Mouse (Mus musculus) layer of hippocampus, adult 11-12 months (tissue): ENCODE measurements around the gene Ppdpf.

Experiments used
- DNase-seq: peaks from one replicate; pipeline ENCODE4 v3.0.0; 2022; ENCODE audit warnings: low spot score

Ppdpf gene

DNA sequence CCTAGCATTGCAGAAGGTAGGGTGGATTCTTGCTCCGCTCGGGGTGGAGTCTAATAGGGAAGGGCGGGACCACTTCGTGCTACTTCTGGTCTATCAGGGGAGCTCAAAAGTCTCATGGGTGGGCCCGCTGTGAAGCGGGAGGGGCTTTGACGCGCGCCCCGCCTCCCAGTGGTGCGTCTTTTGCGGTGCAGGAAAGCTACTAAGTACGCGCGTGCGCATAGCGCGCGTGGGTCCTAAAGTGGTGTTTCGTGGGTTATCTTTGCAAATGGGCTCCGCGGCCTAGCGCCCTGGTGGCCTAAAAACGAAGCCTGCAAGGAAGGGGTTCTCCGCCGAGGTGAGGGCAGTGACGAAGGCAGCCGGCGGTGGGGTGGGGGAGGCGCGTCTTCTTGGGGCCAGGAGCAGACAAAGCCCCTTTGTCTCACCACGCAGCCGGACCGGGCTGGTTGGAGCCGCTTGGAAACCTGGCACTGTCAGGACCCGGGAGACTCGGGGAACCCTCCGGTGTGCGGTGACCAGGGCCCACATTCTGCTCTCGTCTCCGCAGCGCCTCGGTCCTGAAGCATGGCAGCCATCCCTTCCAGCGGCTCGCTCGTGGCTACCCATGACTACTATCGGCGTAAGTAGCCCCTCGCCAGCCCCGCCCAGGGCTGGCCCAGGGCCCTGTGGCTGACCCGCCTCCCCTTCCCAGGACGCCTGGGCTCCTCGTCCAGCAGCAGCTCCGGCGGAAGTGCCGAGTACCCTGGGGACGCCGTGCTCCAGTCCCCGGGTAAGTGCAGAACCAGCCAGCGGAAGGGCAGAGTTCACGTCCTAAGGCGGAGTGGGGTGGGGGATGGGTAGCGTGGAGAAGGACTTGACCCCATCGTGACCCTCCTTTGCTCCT is at the start of gene Ppdpf:
Ppdpf (plus strand) TSS at position 127 of the 880 bp plus-strand sequence.
- DNase-seq = peak; percentile 93

DNA sequence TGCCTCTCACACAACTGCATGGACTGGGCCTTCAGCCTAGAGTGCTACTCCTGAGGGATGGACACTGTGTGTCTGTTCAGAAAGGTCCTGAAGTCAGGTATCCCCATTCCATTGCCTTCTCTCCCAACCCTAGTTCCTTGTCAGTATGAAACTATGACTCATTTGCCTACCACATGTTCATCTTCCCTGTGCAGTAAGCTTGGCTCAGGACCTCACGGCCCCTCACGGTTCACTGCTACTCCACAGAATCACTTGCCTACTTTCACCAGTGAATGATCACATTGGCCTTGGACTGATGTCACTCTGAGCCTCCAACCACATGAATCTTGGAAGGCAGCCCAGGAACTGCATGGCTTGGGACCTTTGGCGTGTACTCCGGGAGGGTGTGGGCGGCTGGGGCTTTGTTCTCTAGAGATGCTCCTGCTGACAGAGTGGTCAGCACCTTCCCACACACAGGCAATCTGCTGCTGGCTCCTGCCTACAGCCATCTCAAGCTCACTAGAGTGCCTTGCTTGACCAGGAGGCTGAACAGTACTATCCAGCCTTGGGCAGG is 47.3 kb upstream of the Ppdpf start:
- DNase-seq = no peak

DNA sequence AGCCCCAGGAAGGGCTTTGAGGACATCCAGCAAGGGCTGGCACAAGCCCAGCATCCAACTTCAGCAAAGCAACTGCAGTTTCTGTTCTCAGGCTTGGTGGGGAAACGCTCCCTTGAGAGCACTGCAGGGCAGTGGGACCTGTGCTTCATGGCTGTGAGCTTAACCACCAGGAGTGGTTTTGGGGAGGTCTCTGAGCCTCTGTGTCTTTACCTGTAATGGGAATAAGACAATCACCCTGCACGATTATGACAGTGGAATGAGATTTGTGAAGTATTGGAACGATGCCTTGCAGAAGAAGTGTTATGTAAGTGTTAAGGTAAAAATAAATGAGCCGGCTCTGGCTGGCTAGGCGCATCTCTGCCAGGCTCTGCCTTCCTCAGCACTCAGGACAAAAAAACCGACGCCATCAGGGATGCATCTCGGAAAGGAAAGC is 44.3 kb upstream of the Ppdpf start:
- no peak for DNase-seq

DNA sequence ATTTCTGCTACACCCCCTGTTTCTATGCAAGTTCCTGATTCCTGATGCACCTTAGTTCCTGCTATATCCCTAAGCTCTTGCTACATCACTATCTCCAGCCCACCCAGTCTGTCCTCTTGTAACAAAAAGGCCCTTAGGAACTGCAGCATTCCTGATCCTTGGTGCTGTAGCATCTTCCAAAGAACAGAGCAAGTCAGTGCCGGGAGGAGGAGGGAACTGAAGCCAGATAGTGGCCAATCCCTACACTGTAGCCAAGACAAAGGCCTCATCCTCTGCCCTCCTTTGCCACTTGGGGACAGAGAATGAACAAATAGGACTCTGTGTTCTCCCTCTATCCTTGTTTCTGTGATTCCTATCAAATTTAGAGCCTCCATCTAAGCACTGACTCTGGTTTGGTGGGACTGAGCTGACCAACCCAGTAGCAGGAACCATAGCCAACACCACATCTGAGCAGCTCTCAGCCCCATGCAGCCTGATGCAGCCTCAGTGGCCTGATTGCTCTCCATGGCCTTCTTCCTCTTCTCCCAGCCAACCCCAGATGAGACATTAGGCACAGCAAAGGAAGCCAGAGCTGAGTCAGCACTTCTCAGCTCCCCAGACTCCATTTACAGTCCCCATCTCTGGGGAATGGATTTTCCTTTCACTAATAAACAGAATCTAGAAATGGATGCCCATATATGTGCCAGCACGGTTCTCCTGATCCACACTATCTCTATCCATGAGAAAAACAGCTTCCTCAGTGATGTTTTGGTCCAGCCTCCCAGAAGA is 43.4 kb upstream of the Ppdpf start:
- DNase-seq = no peak

DNA sequence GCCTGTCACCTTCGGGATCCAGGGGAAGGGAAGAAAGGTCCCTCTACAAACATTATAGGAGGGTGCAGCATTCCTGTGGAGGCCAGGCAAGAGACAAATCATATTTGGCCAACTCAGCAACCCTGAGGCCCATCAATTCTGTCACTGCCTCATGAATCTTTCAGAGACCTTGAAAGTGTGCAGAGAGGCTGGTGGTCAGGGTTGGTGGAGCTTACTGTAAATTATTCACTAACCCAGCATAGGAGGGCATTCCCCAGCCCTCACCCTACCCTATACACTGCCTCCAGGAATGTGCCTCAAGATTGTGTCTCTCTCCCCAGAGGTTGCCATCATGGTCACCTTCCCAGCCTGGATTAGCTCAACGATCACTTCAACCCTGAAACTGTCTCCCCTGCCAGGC is 42.4 kb upstream of the Ppdpf start:
- DNase-seq = no peak

DNA sequence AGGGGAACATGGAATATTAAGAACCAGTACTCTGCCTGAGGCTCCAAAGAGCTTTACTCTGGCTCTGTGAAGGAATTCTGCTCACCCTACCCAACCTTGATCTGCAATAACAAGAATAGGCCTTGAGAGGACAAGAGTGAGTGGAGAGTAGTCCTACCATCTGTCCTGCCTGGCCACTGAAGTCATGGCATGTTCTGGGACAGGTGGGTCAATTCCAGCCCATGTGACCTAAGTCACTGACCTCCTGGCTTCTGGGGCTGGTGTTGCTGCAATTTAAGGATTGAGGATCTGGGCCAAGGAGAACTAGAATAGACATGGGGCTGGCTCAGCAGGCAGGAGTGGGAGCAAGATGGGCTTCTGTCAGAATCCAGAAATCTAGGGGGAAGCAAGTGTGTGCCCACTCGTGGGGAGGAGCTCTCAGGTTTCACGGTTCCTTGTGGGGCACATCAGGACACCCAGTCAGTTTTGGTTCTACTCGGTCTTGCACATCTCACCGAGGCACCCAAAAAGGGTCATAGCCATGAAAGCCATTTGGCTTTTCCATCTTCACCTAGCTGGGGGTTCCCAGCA is 40.0 kb upstream of the Ppdpf start:
- DNase-seq = no peak

DNA sequence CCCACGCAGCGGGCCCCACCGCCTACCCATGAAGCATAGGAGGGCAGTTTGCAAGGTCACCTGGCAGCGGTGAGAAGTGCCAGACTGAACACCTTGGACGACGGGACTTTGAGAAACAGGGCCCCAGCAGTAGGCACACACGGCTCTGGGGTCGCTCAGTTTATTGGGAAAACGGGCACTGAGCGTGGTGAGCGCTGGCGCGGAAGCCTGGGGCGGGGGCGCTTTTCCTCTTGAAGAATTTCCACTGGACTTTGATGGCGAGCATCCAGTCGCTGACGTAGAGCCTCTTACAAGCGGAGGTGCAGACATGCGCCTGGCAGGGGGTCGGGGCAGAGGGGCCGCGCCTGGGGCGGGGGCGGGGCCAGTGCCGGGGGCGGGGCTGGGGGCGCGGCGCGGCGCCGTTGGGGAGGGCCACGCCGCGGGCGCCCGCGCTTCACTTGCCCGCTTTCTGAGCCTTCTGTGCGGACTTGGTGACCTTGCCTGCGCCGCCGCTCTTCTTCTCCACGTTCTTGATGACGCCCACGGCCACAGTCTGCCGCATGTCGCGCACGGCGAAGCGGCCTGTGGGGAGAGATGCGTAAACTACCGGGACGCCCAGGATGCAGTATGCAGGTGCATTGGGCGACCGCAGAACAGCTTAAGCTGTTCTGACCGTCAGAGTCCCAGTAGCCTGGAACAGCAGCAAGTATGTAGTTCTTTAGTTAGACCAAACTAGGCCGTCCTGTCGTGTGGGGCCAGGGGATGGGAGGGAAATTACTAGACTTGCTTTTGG is 39.3 kb upstream of the Ppdpf start:
- DNase-seq = no peak

DNA sequence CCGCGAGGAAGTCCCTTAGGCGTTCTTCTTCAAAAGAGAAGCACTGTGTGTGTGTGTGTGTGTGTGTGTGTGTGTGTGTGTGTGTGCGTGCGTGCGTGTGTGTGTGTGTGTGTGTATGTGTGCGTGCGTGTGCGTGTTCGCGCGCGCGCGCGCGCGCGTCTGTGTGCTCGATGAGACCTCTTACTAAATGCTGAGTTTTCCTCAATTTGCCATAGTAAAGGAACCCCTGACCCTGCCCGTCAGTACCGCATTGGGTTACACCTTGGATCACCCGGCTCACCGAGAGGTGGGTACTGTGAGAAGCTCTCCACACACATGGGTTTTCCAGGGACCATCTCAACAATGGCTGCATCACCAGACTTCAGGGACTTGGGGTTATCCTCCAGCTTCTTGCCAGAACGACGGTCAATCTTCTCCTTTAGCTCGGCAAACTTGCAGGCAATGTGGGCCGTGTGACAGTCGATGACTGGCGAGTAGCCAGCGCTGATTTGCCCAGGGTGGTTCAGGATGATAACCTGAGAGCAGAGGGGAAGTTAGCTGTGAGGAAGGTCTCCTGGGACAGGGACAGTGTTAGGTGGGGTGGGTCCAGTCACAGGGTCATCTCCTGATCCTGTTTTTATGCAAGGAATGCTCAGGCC is 38.6 kb upstream of the Ppdpf start:
- DNase-seq = no peak

DNA sequence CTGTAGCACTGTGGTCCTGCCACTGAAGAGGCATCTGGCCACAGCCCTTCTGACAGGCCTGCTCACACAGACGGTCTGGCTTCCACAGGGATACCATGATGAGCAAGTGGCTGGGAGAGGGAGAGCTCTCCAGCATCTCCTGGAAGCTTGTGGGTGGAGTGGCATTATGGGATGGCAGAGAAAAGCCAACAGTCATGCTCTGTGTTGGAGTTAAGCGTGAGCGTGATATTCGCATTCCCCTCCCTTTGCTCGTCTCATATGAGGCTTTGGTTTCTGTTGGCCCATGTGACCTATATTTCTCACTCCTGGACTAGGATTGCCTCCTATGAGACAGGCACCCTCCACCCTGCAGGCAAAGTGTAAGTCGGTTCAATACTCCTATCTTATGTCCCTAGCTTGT is 36.8 kb upstream of the Ppdpf start:
- peak; percentile 50 for DNase-seq

DNA sequence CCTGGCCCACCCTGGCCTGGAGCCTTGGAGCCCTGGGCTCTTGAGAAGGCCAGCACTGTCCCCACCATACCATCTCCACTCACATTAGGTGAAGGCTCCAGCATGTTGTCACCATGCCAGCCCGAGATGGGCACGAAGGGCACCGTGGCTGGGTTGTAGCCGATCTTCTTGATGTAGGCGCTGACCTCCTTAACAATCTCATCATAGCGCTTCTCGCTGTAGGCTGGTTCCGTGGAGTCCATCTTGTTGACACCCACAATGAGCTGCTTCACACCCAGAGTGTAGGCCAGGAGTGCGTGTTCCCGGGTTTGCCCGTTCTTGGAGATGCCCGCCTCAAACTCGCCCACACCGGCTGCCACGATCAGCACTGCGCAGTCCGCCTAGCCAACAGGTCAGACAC is 34.3 kb upstream of the Ppdpf start:
- DNase-seq = peak; percentile 15

DNA sequence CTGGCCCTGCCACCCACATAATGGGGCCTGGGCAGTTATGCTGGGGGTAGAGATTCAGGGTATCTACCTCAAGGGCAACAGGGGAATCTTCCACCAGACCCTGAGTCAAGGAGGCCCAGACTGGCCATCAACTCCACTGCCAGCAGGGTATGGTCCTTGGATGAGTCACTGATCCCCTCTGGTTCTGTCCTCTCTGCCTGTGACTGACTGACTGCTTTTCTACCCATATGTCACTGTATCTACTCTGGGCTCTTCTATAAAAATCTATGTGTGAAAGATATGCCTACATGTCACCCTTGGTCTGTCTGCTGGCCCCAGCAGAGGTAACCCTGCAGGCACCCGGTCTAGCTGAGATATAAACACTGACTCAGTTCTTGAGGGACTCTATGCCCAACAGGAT is 33.9 kb upstream of the Ppdpf start:
- no peak for DNase-seq

DNA sequence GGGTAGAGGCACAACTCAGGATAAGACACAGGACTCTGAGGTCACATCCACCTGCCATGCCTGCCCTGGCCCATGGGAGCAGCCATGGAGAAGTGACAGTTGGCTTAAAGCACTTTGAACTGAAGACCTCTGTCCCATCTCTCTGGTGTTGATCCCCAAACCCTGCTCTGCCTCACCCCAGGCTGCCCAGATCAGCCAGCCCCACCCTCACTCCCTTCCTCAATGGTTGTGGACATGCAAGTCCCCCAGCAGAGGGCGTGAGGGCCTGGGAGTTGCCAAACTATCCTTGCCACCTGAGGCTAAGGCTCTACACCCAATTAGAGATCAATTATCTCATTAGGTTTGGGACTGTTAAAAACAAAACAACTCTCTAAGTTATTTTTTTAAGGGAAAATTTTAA is 33.2 kb upstream of the Ppdpf start:
- DNase-seq = no peak

DNA sequence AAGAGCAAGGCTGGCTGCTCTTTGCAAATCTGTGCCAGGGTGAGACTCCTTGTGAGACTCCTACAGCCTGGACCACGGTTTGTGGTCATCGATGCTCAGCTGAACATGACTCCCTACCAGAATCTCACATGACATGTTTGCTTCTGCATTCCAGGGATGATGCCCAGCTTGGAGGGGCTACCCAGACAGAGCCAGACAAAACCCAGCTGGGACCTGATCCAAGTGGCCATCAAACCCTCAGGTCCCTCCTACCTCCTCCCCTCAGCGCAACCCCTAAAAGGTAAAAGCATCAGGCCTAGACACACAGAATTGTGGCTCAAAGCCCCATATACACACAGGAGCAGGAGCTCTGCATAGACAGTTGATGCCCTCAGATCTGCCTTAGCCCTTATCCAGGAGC is 32.7 kb upstream of the Ppdpf start:
- no peak for DNase-seq

DNA sequence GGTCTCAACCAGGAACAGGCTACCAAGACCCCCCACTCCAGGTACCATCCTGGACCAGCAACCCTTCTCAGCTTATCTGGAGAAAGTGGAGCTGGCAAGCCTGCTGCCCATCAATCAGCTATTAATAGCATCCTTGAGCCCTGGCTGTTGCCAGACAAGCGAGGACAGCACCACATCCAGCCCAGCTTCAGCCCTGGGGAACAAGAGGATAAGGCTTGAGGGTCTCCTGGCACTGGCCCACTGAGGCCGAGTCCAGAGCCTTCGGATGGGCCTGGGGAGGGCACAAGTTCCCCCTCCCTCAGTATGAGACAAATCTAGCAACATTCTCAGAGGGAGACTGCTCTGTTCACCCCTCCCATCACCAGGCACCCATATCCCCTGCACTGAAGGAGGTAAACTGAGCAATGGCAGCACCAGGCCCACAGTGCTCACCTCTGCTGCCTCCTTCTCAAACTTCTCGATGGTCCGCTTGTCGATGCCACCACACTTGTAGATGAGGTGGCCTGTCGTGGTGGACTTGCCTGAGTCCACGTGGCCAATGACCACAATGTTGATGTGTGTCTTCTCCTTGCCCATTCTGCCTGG is 32.1 kb upstream of the Ppdpf start:
- no peak for DNase-seq

DNA sequence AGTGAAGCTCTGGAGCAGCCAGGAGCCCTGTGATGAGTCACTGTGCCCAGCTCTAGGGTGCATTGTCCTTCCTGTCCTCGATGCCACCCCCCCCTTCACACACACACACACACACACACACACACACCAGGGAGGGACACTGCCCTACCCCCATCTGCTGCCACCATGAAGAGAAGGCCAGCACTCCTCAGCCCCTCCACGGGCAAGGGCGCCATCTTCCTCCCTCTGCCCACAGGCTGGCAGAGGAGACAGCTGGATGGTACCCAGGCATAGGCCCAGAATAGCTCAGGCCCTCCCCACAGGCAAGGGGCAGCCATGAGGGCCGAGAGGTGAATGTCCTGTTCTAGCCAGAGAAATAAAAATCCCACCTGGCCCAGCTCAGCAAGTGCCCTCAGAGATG is 31.2 kb upstream of the Ppdpf start:
- DNase-seq = no peak

DNA sequence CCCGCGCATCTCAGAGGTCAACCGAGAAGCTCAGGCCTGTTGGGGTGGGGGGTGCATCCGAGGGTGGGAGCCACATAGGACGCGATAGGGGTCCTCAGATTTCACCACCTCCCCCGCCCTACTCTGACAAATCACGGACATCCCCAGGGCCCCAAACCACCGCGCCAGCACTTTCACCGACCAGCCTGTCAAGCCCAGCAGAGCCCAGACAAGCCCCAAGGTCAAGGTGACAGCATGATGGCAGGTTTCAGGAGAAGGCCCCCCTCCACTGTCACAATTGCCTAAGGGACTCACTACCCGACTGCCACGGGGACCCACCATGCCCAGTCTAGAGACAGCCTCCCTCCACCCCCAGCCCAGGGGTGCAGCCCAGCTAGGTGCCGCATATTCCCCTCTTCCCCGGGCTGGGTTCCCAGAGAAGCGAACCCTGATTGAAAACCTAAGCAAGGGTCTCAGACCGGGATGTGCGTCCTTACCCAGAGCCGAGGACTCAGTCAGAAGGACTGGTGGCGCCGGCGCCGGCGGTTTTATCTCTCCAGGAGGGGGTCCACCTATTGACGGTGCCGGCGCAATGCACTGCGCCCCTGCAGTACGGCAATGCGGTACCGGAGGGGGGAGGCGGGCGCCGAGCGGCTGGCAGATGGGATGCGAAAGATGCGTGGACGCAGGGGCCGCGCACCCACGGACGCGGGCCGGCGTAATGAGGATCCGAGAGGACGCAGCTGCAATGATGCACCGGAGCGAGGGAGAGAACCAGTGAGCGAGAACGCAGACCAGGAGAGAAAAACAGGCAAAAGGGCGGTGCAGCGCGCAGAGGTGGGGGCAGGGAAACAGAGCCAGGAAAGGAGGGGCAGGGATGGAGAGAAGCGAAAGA is 30.6 kb upstream of the Ppdpf start, which contains the start of gene Eef1a2:
Eef1a2 (minus strand) TSS at position 767 of the 874 bp plus-strand sequence.
- DNase-seq = peak; percentile 77

DNA sequence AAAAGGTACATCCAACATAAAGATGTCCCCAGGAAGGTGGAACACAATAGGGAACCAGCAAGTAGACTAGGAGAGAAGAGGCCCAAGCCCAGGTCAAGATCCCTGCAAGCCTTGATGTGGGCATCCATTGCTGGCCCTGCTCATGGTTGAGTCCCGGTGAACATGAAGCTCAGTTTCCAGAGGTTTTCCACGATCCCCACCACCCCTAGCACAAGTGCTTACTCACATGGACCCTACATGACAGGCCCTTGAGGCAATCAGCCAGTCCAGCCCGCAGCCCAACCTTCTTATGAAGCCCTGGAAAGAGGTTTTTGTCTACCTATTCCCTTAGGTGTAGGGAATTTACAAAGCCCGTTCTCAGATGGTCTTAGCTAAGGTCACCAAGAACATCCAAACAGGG is 29.9 kb upstream of the Ppdpf start:
- DNase-seq = no peak

DNA sequence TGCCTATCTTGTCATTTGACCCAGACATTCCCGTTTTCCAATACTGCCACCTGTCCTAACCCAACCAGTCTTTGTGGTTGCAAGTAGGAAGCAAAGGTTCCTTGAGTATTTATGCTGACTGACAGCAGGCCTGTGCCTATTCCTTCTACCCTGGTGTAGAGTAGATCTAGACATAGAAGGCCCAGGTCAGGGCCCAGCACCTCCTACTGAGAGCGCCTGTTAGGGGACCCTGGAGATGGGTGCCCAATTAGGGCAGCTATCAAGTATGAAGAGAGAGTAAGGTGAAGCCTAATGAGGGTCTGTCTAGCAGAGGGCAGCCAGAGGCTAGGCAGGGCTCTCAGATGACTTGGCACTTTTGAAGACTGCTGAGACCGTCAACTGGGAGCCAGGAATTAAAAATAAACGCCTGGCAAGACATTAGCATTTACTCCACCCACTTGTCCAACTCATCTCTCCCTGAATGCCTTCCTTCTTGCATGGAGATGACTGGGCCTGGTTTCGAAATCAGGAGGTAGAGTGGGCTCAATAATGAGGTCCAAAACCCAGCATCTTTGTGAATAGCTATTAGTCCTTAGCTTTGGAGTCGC is 29.2 kb upstream of the Ppdpf start:
- no peak for DNase-seq

DNA sequence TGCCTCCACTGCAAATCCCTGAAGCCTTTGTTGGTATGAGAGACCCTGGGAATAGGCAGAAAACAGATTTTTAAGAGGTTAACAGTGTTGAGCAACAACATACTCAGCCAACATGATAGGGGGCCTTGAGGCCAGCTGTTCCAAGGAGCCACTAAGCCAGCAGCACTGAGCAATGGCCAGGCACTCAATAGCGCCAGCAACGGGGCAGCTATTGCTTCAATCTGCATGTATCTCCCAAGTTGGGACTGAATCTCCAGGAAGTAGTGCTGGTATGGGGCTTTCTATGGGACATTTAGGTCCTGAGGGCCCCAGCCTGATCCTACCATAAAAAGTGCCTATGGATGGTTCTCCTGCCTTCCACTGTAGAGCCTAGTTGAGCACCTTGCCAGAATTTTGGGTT is 28.6 kb upstream of the Ppdpf start:
- no peak for DNase-seq
